ENCODE assay signal across 9 mouse cellular contexts in genomic region chr3:84692647-84693199, GRCm38 (mm10). TPM values are rescaled to one million over a fixed set of nuclear protein-coding genes. Genes with fewer than 3 reads are reported as not detected.
A peak's percentile ranks its signal among the peaks of the same experiment; 100 is the strongest.
DNase-seq lines count a peak whose midpoint lies in the region; ATAC-seq lines count a peak whose summit lies in the region.
"Had no signal": no experiment of that assay in that cellular context is flagged by ENCODE, and none has a peak within 500 bp of the region (broad histone marks: within the 10 kb centered on the region; RNA-seq: fewer than 3 reads in every experiment).

No protein-coding gene starts in this region.

- ATAC-seq in cerebellum, adult (ENCODE audit: insufficient number of reproducible peaks, low FRiP score, low TSS enrichment): no peak

- intact Hi-C loops in left cerebral cortex, postnatal 36 days (cut with DNase I): loop anchor here (2.0 to 10.0 kb wide), 3 partner anchors 122 to 196 kb away; partner anchors contain the start of gene Fbxw7

- DNase-seq in cerebellum, adult 11 months: peak; percentile 18
- DNase-seq in left cerebral cortex, adult 11 months (ENCODE audit: low spot score): peak; percentile 30
- no peak for DNase-seq in left cerebral cortex, postnatal 36 days (ENCODE audit: low spot score in 2 of 2)
- DNase-seq in cerebellum, postnatal 10 days: peak; percentile 61 to 78
- DNase-seq in lung, postnatal 10 days: peak; percentile 61
- no peak for DNase-seq in T-cell, adult 2 months (ENCODE audit: low spot score)
- no peak for DNase-seq in right cerebral cortex, postnatal 36 days (ENCODE audit: low spot score in 2 of 2)
- DNase-seq: liver, embryonic 13.5 days had no signal

RNA-seq across cellular contexts. Expression of gene Tmem154, which starts 26.7 kb away (rescaled TPM):
- total RNA-seq in left cerebral cortex, postnatal 36 days (2021): under 1 TPM; 0.20 to 0.32 TPM

Comparison
In these comparisons a context has a peak if more than half of its experiments do, and no peak if none do; other contexts are left out.
1. DNase-seq: peak in cerebellum, adult 11 months (single experiment), left cerebral cortex, adult 11 months (single experiment), cerebellum, postnatal 10 days (2 of 2) and lung, postnatal 10 days (single experiment); none in left cerebral cortex, postnatal 36 days (0 of 2), T-cell, adult 2 months (single experiment) and right cerebral cortex, postnatal 36 days (0 of 2).